Mouse (Mus musculus) midbrain, embryonic 14.5 days (tissue): Measurements from ENCODE around the gene Pip5k1b. TPM values are rescaled to one million over a fixed set of nuclear protein-coding genes. Genes with fewer than 3 reads are reported as not detected.

ENCODE experiments used
- ATAC-seq: fragments of 200-750 bp; cut with Nextera tagmentation; 2 replicates; pipeline ENCODE4 v1.8.0; 2017; ENCODE audit warnings: moderate number of reproducible peaks, moderate library complexity; ENCODE audit not compliant: low FRiP score, low TSS enrichment
- DNase-seq: peaks from one replicate; pipeline ENCODE4 v3.0.0-alpha.2; 2015
- H3K27ac ChIP-seq: fragments of 300-500 bp; sonication (generic); replicated peaks from 2 replicates; pipeline ENCODE4 v1.5.1; 2014; ENCODE audit warnings: mild to moderate bottlenecking, low read depth, low read length, moderate library complexity
- H3K27me3 ChIP-seq: fragments of 300-500 bp; sonication (generic); 2 replicates; pipeline ENCODE4 v1.6.1; 2014; ENCODE audit warnings: low read length, control low read depth, mixed read lengths; ENCODE audit not compliant: control insufficient read depth, insufficient read depth
- H3K36me3 ChIP-seq: fragments of 300-500 bp; sonication (generic); 2 replicates; pipeline ENCODE4 v1.6.1; 2014; ENCODE audit warnings: low read length, control low read depth; ENCODE audit not compliant: control insufficient read depth, insufficient read depth
- H3K4me1 ChIP-seq: fragments of 300-500 bp; sonication (generic); 2 replicates; pipeline ENCODE4 v1.6.1; 2014; ENCODE audit warnings: mild to moderate bottlenecking, antibody characterized with exemption, low read length, control low read depth; ENCODE audit not compliant: control insufficient read depth, insufficient read depth
- H3K4me2 ChIP-seq: fragments of 300-500 bp; sonication (generic); 2 replicates; pipeline ENCODE4 v1.6.1; 2014; ENCODE audit warnings: mild to moderate bottlenecking, low read length, moderate library complexity
- H3K4me3 ChIP-seq: fragments of 300-500 bp; sonication (generic); replicated peaks from 2 replicates; pipeline ENCODE4 v1.5.1; 2014; ENCODE audit warnings: low read depth, low read length
- H3K9ac ChIP-seq: fragments of 300-500 bp; sonication (generic); replicated peaks from 2 replicates; pipeline ENCODE4 v1.6.1; 2014; ENCODE audit warnings: mild to moderate bottlenecking, low read length, moderate library complexity
- H3K9me3 ChIP-seq: fragments of 300-500 bp; sonication (generic); 2 replicates; pipeline ENCODE4 v1.6.1; 2016; ENCODE audit warnings: low read length, control low read depth, mixed read lengths; ENCODE audit not compliant: control insufficient read depth
- WGBS: fragments of 180-500 bp; shearing (Covaris S2); extraction: QIAGEN DNeasy Blood & Tissue Kit; methylation state at CpG from one replicate; pipeline ENCODE4 v1.1.7; 2014; 5-methylcytosine and 5-hydroxymethylcytosine counted together
- polyA plus RNA-seq: library from polyadenylated mRNA; unstranded; fragments of >200 nt; fragmentation: Nextera tagmentation; extraction: Ambion mirVana; gene quantifications from 2 replicates; pipeline ENCODE4 v1.2.1, GENCODE M21; 2014

Gene Pip5k1b
- polyA plus RNA-seq: 1.4 and 2.1 TPM in 2 replicates

DNA sequence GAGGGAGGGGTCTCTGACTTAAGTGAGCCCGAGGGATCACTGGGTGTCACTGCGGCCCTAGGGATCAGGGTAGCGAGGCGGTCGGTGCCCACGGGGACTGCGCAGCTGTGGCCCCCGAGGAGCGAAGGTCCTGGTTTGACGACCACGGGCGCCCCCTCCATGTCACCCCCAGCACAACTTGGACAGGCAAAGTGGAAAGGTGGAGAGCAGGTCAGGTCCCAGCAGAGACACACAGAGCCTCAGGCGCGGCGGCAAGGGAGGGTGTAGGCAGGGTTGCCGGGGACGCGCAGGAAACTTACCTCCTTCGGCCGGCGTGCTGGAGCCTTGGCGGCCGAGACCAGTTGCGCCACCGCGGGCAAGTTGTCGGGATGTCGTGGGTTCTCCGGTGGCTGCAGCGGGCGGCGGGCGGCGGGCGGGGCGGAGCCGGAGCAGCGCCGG, at the start of gene Pip5k1b:
TSS of gene Pip5k1b (minus strand) at position 407 of the 438 bp plus-strand sequence.
- peak within 1 kb of the TSS; percentile 76 for H3K9ac ChIP-seq
- no peaks in the 10 kb centered on the region for H3K36me3 ChIP-seq
- no peaks in the 10 kb centered on the region for H3K9me3 ChIP-seq
- peaks cover 7% of the 10 kb centered on the region; the same call in 1 of the 2 replicates for H3K27me3 ChIP-seq
- peak within 1 kb of the TSS; percentile 61 for H3K27ac ChIP-seq
- H3K4me3 ChIP-seq: peak within 1 kb of the TSS; percentile 83
- peak; percentile 51 for DNase-seq
- peaks cover 15% of the 10 kb centered on the region for H3K4me1 ChIP-seq
- peak within 1 kb of the TSS; percentile 96 for H3K4me2 ChIP-seq
- WGBS: 0% methylated on average over 38 of the region's 39 CpGs
- peak; percentile 52 for ATAC-seq

DNA sequence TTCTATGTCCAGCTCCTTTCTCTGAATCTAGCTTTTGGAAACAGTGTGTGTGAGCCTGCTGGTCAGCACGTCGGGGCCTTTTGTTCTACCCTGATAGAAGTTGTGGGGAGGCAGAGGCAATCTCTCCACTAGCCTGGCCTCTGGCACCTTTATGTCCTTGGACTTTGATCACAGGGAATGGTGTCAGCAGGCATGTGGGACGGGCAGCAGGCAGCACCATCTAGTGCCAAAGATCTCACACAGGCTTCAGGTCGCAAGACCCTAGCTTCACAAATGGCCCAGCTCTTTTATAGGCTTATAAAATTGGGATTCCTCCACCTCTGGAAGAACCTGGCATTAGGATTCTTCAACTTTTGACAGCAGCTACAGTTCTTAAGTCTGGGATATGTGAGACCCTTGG, 48.4 kb upstream of the Pip5k1b start:
- no peaks in the 10 kb centered on the region for H3K9me3 ChIP-seq

DNA sequence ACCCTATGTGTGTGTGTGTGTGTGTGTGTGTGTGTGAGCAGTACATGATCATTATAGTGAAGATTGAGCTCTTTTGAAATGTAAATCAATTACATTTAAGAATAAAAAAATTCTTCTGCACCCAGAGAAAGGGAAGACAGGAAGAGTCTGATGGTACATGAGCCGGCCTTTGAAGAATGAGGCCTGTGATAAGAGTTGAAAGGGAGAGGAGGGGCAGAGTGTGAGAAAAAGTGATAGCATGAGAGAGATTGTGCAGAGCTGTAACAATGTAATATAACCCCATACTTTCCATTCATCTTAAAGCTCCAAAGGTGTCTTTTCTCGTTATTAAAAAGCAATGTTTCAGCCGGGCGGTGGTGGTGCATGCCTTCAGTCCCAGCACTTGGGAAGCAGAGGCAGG, 47.8 kb upstream of the Pip5k1b start:
- H3K4me3 ChIP-seq: no peak overlapping the region
- no peaks in the 10 kb centered on the region for H3K36me3 ChIP-seq
- ATAC-seq (no peak), DNase-seq (no peak)
- H3K4me2 ChIP-seq: no peak overlapping the region
- no peaks in the 10 kb centered on the region for H3K9me3 ChIP-seq
- H3K9ac ChIP-seq: no peak overlapping the region
- no peak overlapping the region for H3K27ac ChIP-seq
- H3K27me3 ChIP-seq: no peaks in the 10 kb centered on the region
- 91% methylated on average over 4 of the region's 4 CpGs for WGBS
- no peaks in the 10 kb centered on the region for H3K4me1 ChIP-seq

More for the DNA sequence above, 48.4 kb upstream of the Pip5k1b start:
- Histone ChIP-seq H3K36me3 (no peaks in the 10 kb centered on the region), H3K4me2 (no peak overlapping the region), H3K4me3 (no peak overlapping the region), H3K4me1 (no peaks in the 10 kb centered on the region), H3K27ac (no peak overlapping the region), H3K9ac (no peak overlapping the region), H3K27me3 (no peaks in the 10 kb centered on the region)
- DNase-seq: no peak
- no peak for ATAC-seq
- 79% methylated on average over 4 of the region's 4 CpGs for WGBS

DNA sequence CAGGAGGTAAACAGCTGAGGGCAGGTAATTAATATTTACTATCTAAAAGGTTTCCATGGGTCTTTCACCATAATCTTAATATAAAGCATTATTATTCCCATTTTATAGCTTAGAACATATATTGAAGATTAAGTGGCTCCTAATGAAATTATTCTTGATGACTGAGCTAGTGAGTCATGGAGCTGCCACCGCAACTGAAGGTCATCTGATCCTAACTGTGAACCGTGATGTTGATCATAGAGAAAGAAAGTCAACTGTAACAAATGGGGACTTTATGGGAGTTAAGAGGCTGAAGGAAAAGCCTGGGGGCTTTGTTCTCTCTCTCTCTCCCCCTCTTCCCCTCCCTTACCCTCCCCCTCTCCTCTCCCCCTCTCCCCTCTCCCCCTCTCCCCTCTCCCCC, 31.1 kb upstream of the Pip5k1b start:
- WGBS: 55% methylated on average over 2 of the region's 2 CpGs

DNA sequence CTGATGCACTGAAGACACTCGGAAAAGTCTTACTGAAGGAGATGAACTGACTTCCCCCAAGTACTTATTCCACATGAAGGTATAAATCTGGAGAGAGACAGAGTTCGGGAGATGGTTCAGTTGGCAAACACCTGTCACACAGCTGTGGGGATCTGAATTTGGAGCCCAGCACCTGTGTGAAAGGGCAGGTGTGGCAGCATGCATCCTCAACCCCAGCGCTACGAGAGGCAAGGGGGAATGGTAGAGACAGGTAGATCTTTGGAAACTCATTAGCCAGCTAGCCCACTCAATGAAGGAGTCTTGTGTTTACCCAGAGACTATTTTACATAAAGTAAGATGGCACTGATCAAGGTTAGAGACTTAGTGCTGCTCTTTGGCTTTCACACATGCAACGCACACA, 29.5 kb upstream of the Pip5k1b start:
- ATAC-seq: no peak
- H3K4me1 ChIP-seq: no peaks in the 10 kb centered on the region

More for the DNA sequence above, 31.1 kb upstream of the Pip5k1b start:
- Histone ChIP-seq H3K9me3 (no peaks in the 10 kb centered on the region), H3K4me3 (no peak overlapping the region), H3K9ac (no peak overlapping the region), H3K27ac (no peak overlapping the region), H3K4me2 (no peak overlapping the region), H3K36me3 (no peaks in the 10 kb centered on the region), H3K4me1 (no peaks in the 10 kb centered on the region), H3K27me3 (no peaks in the 10 kb centered on the region)
- no peak for DNase-seq
- ATAC-seq: no peak

DNA sequence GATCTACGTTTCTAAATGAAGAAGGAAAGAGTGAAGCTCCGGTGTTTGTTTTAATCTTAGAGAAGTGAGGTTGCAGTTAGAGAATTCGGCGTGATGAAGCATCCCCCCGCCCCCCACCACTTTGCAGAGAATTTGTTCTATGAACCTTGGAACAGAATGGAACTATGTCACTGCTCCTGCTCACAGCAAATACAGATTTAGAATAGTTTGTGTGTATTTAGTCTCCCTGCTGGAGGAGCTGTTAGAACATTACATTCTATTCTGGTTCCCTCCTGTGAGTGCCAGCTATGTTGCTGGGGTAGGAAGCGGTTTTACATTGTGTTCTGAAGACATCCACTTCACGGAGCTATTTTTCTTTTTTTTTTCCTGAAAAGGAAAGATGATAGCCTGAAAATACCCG, 28.3 kb upstream of the Pip5k1b start:
- Histone ChIP-seq H3K27ac (no peak overlapping the region), H3K4me2 (no peak overlapping the region), H3K36me3 (no peaks in the 10 kb centered on the region), H3K27me3 (no peaks in the 10 kb centered on the region), H3K4me3 (no peak overlapping the region), H3K9ac (no peak overlapping the region), H3K9me3 (no peaks in the 10 kb centered on the region), H3K4me1 (no peaks in the 10 kb centered on the region)
- DNase-seq (no peak), ATAC-seq (no peak)
- 82% methylated on average over 8 of the region's 8 CpGs for WGBS

More for the DNA sequence above, 29.5 kb upstream of the Pip5k1b start:
- DNase-seq: no peak
- Histone ChIP-seq H3K4me2 (no peak overlapping the region), H3K4me3 (no peak overlapping the region), H3K9ac (no peak overlapping the region), H3K9me3 (no peaks in the 10 kb centered on the region), H3K27ac (no peak overlapping the region), H3K27me3 (no peaks in the 10 kb centered on the region), H3K36me3 (no peaks in the 10 kb centered on the region)
- 95% methylated on average over 5 of the region's 5 CpGs for WGBS

DNA sequence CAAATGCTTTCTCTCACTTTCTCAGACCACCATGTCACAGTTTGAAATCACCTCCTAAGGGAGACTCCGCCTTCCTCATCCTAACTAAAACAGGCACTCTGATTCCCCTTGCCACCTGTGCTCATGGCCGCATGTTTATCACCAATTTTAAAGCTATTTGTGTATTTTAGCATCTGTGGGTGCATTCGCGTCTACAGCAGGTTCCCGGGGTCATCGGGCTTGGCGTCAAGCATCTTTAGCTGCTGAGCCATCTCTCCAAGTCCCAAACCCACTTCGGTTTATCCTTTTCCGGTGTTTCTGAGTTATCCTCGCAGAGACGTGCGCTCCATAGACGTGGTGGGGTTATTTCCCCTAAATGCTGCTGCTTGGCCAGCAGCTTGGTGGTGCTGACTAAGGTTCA, 20.5 kb upstream of the Pip5k1b start:
- 93% methylated on average over 13 of the region's 13 CpGs for WGBS
- Histone ChIP-seq H3K4me1 (no peaks in the 10 kb centered on the region), H3K9ac (no peak overlapping the region), H3K36me3 (no peaks in the 10 kb centered on the region), H3K4me2 (no peak overlapping the region), H3K27ac (no peak overlapping the region), H3K27me3 (no peaks in the 10 kb centered on the region), H3K9me3 (no peaks in the 10 kb centered on the region), H3K4me3 (no peak overlapping the region)
- ATAC-seq: no peak
- DNase-seq: no peak

DNA sequence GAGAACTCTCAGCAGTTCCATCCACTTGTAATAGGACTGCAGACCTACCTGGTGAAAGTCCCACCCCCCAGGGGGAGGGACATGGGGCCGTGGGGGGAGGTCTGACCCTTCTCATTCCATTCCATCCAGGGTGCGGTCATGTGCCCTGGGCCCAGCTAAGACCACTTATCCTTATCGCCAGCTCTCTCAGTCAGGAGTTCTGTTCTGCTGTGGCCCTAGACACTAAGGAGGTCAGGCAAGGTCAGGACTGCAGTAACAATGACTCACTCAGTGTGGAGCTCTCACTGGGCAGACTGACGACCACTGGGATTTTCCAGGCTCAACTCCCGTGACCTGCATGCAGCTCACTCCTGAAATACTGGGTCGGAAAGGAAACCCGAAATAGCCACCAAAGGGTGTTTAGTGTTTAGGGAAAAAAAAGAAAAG, 16.1 kb upstream of the Pip5k1b start:
- WGBS: 34% methylated on average over 7 of the region's 7 CpGs
- no peaks in the 10 kb centered on the region for H3K36me3 ChIP-seq
- H3K4me1 ChIP-seq: no peaks in the 10 kb centered on the region
- no peak overlapping the region for H3K27ac ChIP-seq
- H3K4me3 ChIP-seq: no peak overlapping the region
- DNase-seq (no peak), ATAC-seq (no peak)
- no peaks in the 10 kb centered on the region for H3K27me3 ChIP-seq
- no peak overlapping the region for H3K9ac ChIP-seq
- H3K9me3 ChIP-seq: no peaks in the 10 kb centered on the region
- no peak overlapping the region for H3K4me2 ChIP-seq

DNA sequence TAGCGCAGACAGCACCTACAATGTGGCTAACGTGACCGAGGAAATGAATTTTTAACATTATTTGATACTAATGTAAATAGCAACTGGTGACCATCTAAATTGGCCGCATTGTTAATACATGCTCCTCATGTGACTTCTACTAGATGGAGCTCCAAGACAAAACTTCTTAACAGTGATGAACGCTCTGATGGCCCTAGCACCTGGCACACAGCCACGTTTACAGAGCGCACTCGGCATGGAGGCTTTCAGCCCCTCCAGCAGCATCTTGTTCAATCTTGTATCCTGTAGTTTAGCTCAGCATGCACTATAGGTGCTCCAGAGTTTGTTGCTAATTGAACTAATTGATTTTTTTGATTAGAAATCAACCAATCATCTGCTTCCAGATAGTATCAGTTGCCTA, 15.3 kb upstream of the Pip5k1b start:
- DNase-seq (no peak), ATAC-seq (no peak)
- 85% methylated on average over 8 of the region's 8 CpGs for WGBS
- Histone ChIP-seq H3K27me3 (no peaks in the 10 kb centered on the region), H3K9ac (no peak overlapping the region), H3K4me3 (no peak overlapping the region), H3K4me2 (no peak overlapping the region), H3K27ac (no peak overlapping the region), H3K36me3 (no peaks in the 10 kb centered on the region), H3K9me3 (no peaks in the 10 kb centered on the region), H3K4me1 (no peaks in the 10 kb centered on the region)
